Mouse (Mus musculus) megakaryocyte, embryonic 14.5 days (primary cell): ENCODE results near the gene Enox1. TPM values are rescaled to one million over a fixed set of nuclear protein-coding genes. Genes with fewer than 3 reads are reported as not detected.
A peak's percentile ranks its signal among the peaks of the same experiment; 100 is the strongest.

Experiments used
- H3K27me3 ChIP-seq: replicated peaks from 2 replicates; pipeline ENCODE3; 2012; ENCODE audit warnings: inconsistent platforms
- H3K36me3 ChIP-seq: replicated peaks from 2 replicates; pipeline ENCODE3; 2012; ENCODE audit warnings: low read length, inconsistent platforms, mixed read lengths
- H3K4me1 ChIP-seq: 2 replicates; pipeline ENCODE4 v1.6.1; 2012; ENCODE audit warnings: inconsistent platforms
- H3K4me3 ChIP-seq: replicated peaks from 2 replicates; pipeline ENCODE3; 2012; ENCODE audit warnings: moderate library complexity, mild to moderate bottlenecking, inconsistent platforms
- H3K9me3 ChIP-seq: 2 replicates; pipeline ENCODE4 v1.6.1; 2012; ENCODE audit warnings: inconsistent platforms
- FLI1 ChIP-seq: IDR thresholded peaks from 2 replicates; pipeline ENCODE4 v1.6.1; 2012; ENCODE audit warnings: low read length, inconsistent platforms, mixed read lengths
- GATA1 ChIP-seq: IDR thresholded peaks from 3 replicates; pipeline ENCODE4 v1.6.1; 2012; ENCODE audit warnings: mixed read lengths, low read length, inconsistent platforms, borderline replicate concordance
- polyA plus RNA-seq: library from polyadenylated mRNA; stranded (reverse); fragments of >175 nt; gene quantifications from 2 replicates; pipeline ENCODE4 v1.2.3, GENCODE M21; 2012; ENCODE audit warnings: low replicate concordance; ENCODE audit not compliant: insufficient read depth

The Enox1 gene
- polyA plus RNA-seq, 1 experiment, result 0.13 TPM

- Histone ChIP-seq H3K4me3 (peak overlapping the region; percentile 81), H3K9me3 (0 out of 2 replicates have a peak, but pooled peaks cover 8% of the 10 kb centered on the region), H3K36me3 (no peaks in the 10 kb centered on the region), H3K27me3 (peaks cover 19% of the 10 kb centered on the region), H3K4me1 (peaks cover 59% of the 10 kb centered on the region)
- TF ChIP-seq GATA1, result no peak
- no peak for TF ChIP-seq FLI1
Measured at GRCm38 (mm10) chr14:77376731-77377130, 220.2 kb downstream of the Enox1 start.

GRCm38 (mm10) chr14:77377439-77377838 lies 220.9 kb downstream of the Enox1 start:
- TF ChIP-seq GATA1 (no peak), FLI1 (no peak)
- Histone ChIP-seq H3K9me3 (0 out of 2 replicates have a peak, but pooled peaks cover 8% of the 10 kb centered on the region), H3K27me3 (peaks cover 21% of the 10 kb centered on the region), H3K36me3 (no peaks in the 10 kb centered on the region), H3K4me1 (peaks cover 53% of the 10 kb centered on the region), H3K4me3 (no peak overlapping the region)

GRCm38 (mm10) chr14:77377873-77378272 lies 221.3 kb downstream of the Enox1 start:
- no peak overlapping the region for H3K4me3 ChIP-seq
- H3K4me1 ChIP-seq, result peaks cover 50% of the 10 kb centered on the region
- 0 out of 2 replicates have a peak, but pooled peaks cover 8% of the 10 kb centered on the region for H3K9me3 ChIP-seq
- TF ChIP-seq FLI1 (no peak), GATA1 (no peak)
- peaks cover 21% of the 10 kb centered on the region for H3K27me3 ChIP-seq
- no peaks in the 10 kb centered on the region for H3K36me3 ChIP-seq

- TF ChIP-seq GATA1 (no peak), FLI1 (no peak)
- H3K9me3 ChIP-seq, result 0 out of 2 replicates have a peak, but pooled peaks cover 8% of the 10 kb centered on the region
- no peak overlapping the region for H3K4me3 ChIP-seq
- H3K4me1 ChIP-seq, result peaks cover 25% of the 10 kb centered on the region
- no peaks in the 10 kb centered on the region for H3K36me3 ChIP-seq
- H3K27me3 ChIP-seq, result peaks cover 31% of the 10 kb centered on the region
Measured at GRCm38 (mm10) chr14:77381532-77381931, 225.0 kb downstream of the Enox1 start.

- no peaks in the 10 kb centered on the region for H3K36me3 ChIP-seq
- no peak for TF ChIP-seq FLI1
- no peak for TF ChIP-seq GATA1
- no peak overlapping the region for H3K4me3 ChIP-seq
- peaks cover 4% of the 10 kb centered on the region; the same call in 1 of the 2 replicates for H3K4me1 ChIP-seq
- H3K9me3 ChIP-seq, result 0 out of 2 replicates have a peak, but pooled peaks cover 2% of the 10 kb centered on the region
- H3K27me3 ChIP-seq, result peaks cover 49% of the 10 kb centered on the region
Measured at GRCm38 (mm10) chr14:77385621-77386020, 229.1 kb downstream of the Enox1 start.

- Histone ChIP-seq H3K36me3 (no peaks in the 10 kb centered on the region), H3K4me3 (no peak overlapping the region), H3K27me3 (peaks cover 42% of the 10 kb centered on the region), H3K9me3 (no peaks in the 10 kb centered on the region), H3K4me1 (peaks cover 8% of the 10 kb centered on the region; the same call in 1 of the 2 replicates)
- TF ChIP-seq GATA1, result no peak
- TF ChIP-seq FLI1, result no peak
Measured at GRCm38 (mm10) chr14:77387877-77388276, 231.3 kb downstream of the Enox1 start.

- no peaks in the 10 kb centered on the region for H3K36me3 ChIP-seq
- TF ChIP-seq GATA1 (no peak), FLI1 (no peak)
Measured at GRCm38 (mm10) chr14:77389276-77389675, 232.7 kb downstream of the Enox1 start.

GRCm38 (mm10) chr14:77392476-77392875 lies 235.9 kb downstream of the Enox1 start:
- H3K9me3 ChIP-seq, result peaks cover 10% of the 10 kb centered on the region
- H3K4me3 ChIP-seq, result no peak overlapping the region
- no peaks in the 10 kb centered on the region for H3K36me3 ChIP-seq
- TF ChIP-seq GATA1 (no peak), FLI1 (no peak)
- H3K27me3 ChIP-seq, result peaks cover 37% of the 10 kb centered on the region
- 0 out of 2 replicates have a peak, but pooled peaks cover 4% of the 10 kb centered on the region for H3K4me1 ChIP-seq

More at GRCm38 (mm10) chr14:77389276-77389675, 232.7 kb downstream of the Enox1 start:
- peaks cover 2% of the 10 kb centered on the region; the same call in 1 of the 2 replicates for H3K9me3 ChIP-seq
- H3K27me3 ChIP-seq, result peaks cover 44% of the 10 kb centered on the region
- H3K4me1 ChIP-seq, result peaks cover 8% of the 10 kb centered on the region; the same call in 1 of the 2 replicates
- no peak overlapping the region for H3K4me3 ChIP-seq

GRCm38 (mm10) chr14:77406241-77407114 lies 249.9 kb downstream of the Enox1 start:
- Histone ChIP-seq H3K9me3 (no peaks in the 10 kb centered on the region), H3K36me3 (no peaks in the 10 kb centered on the region)
- TF ChIP-seq FLI1 (no peak), GATA1 (no peak)

More at GRCm38 (mm10) chr14:77406241-77407114, 249.9 kb downstream of the Enox1 start:
- Histone ChIP-seq H3K27me3 (peaks cover 15% of the 10 kb centered on the region), H3K4me3 (no peak overlapping the region), H3K4me1 (peaks cover 17% of the 10 kb centered on the region)
